Mouse (Mus musculus) brain, embryonic 14.5 days (tissue): ENCODE results near the gene Adamtsl4.

Source experiments
- CTCF ChIP-seq: fragments of 200-500 bp; IDR thresholded peaks from 2 replicates; pipeline ENCODE4 v1.5.1; 2012; ENCODE audit warnings: inconsistent platforms, mild to moderate bottlenecking, moderate library complexity, borderline replicate concordance; ENCODE audit not compliant: insufficient read depth, insufficient read length; ENCODE audit errors: extremely low read depth
- POLR2A ChIP-seq: fragments of 200-500 bp; IDR thresholded peaks from 2 replicates; pipeline ENCODE4 v1.6.1; 2012; ENCODE audit warnings: mild to moderate bottlenecking, inconsistent platforms, borderline replicate concordance; ENCODE audit not compliant: poor library complexity, insufficient read depth, insufficient read length, severe bottlenecking; ENCODE audit errors: extremely low read depth

DNA sequence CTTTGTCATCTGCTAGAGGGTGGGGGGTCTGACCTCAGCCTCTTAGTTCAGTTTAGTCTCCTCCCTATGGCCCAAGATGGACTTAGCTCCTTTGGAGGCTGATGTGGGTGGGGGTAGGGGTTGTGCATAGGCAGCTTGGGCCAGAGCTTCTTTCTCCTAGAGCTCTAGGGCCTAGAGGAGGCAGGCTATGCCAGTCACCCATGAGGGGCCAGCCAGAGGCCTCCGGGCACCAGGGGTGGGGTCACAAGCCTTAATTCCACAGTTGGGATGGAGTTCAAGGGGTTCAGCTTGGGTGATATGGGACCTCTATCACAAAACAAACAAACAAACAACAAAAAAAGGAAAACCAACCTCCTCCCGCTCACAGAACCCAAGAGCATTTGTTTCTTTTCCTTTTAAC lies 2.0 kb downstream of the Adamtsl4 start:
- TF ChIP-seq CTCF, result no peak
- TF ChIP-seq POLR2A, result no peak
